Mouse (Mus musculus): ENCODE measurements at regions not wholly inside any gene's neighbourhood (a gene's known extent, or its start where the extent isn't known, plus 50 kb on each side); places are given as distances from the start of the nearest gene placed in this dataset.

GRCm38 (mm10) chr14:99423334-99423733 is 124.8 kb downstream of the Klf5 start:
- TF ChIP-seq CTCF (IDR thresholded peaks at IDR 0.05; ENCODE audit: extremely low read depth, insufficient read depth, low read length) (no peak), POLR2A (IDR thresholded peaks at IDR 0.05; ENCODE audit: extremely low read depth, insufficient read depth, low read length) (no peak)
